Mouse (Mus musculus) limb, embryonic 13.5 days (tissue): Measurements from ENCODE around the gene Catsperg1. TPM values are rescaled to one million over a fixed set of nuclear protein-coding genes. Genes with fewer than 3 reads are reported as not detected.
"Not testable (repeated sequence)": the region's sequence is repeated elsewhere in the genome, so short reads cannot be mapped to it uniquely, and the experiment has no call there.

Experiments used
- ATAC-seq: fragments of 200-750 bp; cut with Nextera tagmentation; 2 replicates; pipeline ENCODE4 v1.8.0; 2017; ENCODE audit warnings: low read depth, moderate number of reproducible peaks, moderate TSS enrichment; ENCODE audit not compliant: low FRiP score
- H3K27ac ChIP-seq: fragments of 300-500 bp; sonication (generic); 2 replicates; pipeline ENCODE4 v1.5.1; 2015; ENCODE audit warnings: inconsistent platforms, mild to moderate bottlenecking, moderate library complexity
- H3K27me3 ChIP-seq: fragments of 300-500 bp; sonication (generic); 2 replicates; pipeline ENCODE4 v1.6.1; 2015; ENCODE audit warnings: mild to moderate bottlenecking, inconsistent platforms
- H3K36me3 ChIP-seq: fragments of 300-500 bp; sonication (generic); 2 replicates; pipeline ENCODE4 v1.6.1; 2015; ENCODE audit warnings: inconsistent platforms, mild to moderate bottlenecking, moderate library complexity
- H3K4me1 ChIP-seq: fragments of 300-500 bp; sonication (generic); 2 replicates; pipeline ENCODE4 v1.6.1; 2015; ENCODE audit warnings: inconsistent platforms
- H3K4me2 ChIP-seq: fragments of 300-500 bp; sonication (generic); replicated peaks from 2 replicates; pipeline ENCODE4 v1.6.1; 2015; ENCODE audit warnings: inconsistent platforms, mild to moderate bottlenecking, moderate library complexity
- H3K4me3 ChIP-seq: fragments of 300-500 bp; sonication (generic); 2 replicates; pipeline ENCODE4 v1.5.1; 2015; ENCODE audit warnings: moderate library complexity, mild to moderate bottlenecking, inconsistent platforms
- H3K9ac ChIP-seq: fragments of 300-500 bp; sonication (generic); 2 replicates; pipeline ENCODE4 v1.6.1; 2015; ENCODE audit warnings: mild to moderate bottlenecking, inconsistent platforms
- H3K9me3 ChIP-seq: fragments of 300-500 bp; sonication (generic); 2 replicates; pipeline ENCODE4 v1.6.1; 2016; ENCODE audit warnings: inconsistent platforms
- WGBS: fragments of 180-500 bp; shearing (Covaris S2); methylation state at CpG from one replicate; pipeline ENCODE4 v1.1.7; 2015; 5-methylcytosine and 5-hydroxymethylcytosine counted together
- polyA plus RNA-seq: library from polyadenylated mRNA; unstranded; fragments of >200 nt; fragmentation: Nextera tagmentation; extraction: Ambion mirVana; gene quantifications from 2 replicates; pipeline ENCODE4 v1.2.1, GENCODE M21; 2015

The Catsperg1 gene
- polyA plus RNA-seq, 1 experiment from 2014 or later, result 0.51 TPM

DNA sequence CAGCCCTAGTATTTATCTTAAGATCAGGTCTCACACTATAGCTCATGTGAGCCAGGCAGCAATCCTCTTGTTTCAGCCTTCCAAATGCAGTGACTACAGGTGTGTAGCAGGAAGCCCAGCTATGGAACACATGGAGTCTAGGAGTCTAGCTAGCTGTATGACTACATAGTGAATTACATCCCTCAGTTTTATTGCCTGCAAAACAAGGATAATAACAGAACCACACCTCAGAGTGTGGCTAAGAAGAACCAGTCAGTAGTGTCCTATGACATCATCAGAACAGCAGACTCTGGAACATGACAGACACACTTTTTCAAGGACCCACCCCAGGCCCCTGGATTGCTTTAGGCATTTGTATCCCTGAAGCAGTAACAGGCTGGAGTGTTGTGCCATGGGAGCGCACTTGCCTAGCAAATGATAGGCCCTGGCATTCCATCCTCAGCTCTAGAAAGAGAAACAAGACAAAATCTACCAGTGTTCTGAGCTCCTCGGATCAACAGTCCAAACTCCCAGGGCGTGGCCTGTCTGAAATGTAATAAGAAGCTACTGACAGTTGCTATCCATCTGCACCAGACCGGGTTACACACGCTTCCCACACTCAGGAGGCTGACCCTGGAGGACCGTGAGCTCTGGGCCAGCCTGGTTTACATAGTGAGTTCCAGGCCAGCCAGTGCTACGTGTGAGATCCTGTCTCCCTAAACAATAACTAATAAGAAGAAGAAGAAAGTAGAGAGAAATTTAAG, 67.0 kb downstream of the Catsperg1 start:
- no peak overlapping the region for H3K9ac ChIP-seq
- no peaks in the 10 kb centered on the region for H3K9me3 ChIP-seq
- H3K4me3 ChIP-seq, result no peak overlapping the region
- no peak for ATAC-seq
- 87% methylated on average over 7 of the region's 7 CpGs for WGBS
- H3K27ac ChIP-seq, result no peak overlapping the region
- H3K4me2 ChIP-seq, result no peak overlapping the region
- no peaks in the 10 kb centered on the region for H3K27me3 ChIP-seq
- no peaks in the 10 kb centered on the region for H3K36me3 ChIP-seq
- H3K4me1 ChIP-seq, result no peaks in the 10 kb centered on the region

DNA sequence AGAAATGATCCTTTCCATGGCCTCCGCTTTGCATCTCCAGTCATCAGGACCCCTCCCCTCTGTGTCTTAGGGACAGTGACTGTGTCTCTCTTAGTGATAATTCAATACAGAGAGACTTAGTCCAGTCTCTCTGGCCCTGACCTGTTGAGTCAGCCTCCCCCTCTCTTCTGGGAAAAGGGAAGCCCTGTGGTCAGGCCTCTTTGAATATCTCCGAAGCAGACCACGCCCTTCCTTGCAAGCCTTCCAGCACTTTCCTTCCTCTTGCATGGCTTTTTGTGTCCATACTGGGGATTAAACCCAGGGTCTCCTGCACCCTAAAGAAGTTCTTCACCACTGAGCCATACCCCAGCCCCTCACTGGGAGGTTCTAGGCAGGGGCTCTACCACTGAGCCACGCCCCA, 69.8 kb downstream of the Catsperg1 start:
- WGBS, result 87% methylated on average over 4 of the region's 4 CpGs
- no peaks in the 10 kb centered on the region for H3K36me3 ChIP-seq

DNA sequence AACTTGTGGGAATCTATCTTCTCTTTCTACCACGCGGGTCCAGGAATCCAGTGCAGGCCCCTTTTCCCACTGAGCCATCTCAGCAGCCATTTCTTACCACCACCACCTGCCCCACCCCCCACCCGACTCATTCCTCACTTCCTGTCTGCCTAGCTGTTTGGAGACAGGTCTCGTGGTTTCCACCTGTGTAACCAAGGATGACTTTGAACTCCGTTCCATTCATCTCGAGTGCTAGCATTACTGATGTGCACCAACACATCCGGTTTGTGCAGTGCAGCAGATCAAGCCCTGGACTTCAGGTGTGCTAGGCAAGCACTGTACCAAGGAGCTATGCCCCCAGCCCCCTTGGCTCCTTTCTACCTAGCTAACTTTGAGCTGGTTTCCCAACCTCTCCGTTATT, 72.4 kb downstream of the Catsperg1 start:
- Histone ChIP-seq H3K27ac (no peak overlapping the region), H3K9ac (no peak overlapping the region), H3K36me3 (no peaks in the 10 kb centered on the region), H3K4me2 (no peak overlapping the region), H3K27me3 (no peaks in the 10 kb centered on the region), H3K4me1 (no peaks in the 10 kb centered on the region), H3K4me3 (no peak overlapping the region), H3K9me3 (no peaks in the 10 kb centered on the region)
- no peak for ATAC-seq
- WGBS, result 79% methylated on average over 8 of the region's 8 CpGs

More for the DNA sequence above, 69.8 kb downstream of the Catsperg1 start:
- no peak overlapping the region for H3K9ac ChIP-seq
- H3K4me2 ChIP-seq, result no peak overlapping the region
- no peaks in the 10 kb centered on the region for H3K9me3 ChIP-seq
- ATAC-seq, result no peak
- H3K27me3 ChIP-seq, result no peaks in the 10 kb centered on the region
- H3K27ac ChIP-seq, result no peak overlapping the region
- no peaks in the 10 kb centered on the region for H3K4me1 ChIP-seq
- no peak overlapping the region for H3K4me3 ChIP-seq

DNA sequence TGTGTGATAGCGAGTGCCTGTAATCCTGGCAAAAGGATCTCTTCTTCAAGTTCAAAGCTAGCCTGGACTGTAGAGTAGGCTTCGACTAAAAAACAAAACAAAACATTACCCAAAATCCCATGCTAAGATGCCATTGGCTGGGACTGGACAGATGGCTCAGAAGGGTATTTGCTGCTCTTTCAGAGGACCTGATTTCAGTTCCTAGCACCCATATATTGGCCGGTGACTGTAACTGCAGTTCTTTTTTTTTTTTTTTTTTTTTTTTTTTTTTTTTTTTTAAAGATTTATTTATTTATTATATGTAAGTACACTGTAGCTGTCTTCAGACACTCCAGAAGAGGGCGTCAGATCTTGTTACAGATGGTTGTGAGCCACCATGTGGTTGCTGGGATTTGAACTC, 74.6 kb downstream of the Catsperg1 start:
- peaks cover 11% of the 10 kb centered on the region for H3K4me1 ChIP-seq
- 88% methylated on average over 3 of the region's 4 CpGs for WGBS
- not testable (repeated sequence) for ATAC-seq

DNA sequence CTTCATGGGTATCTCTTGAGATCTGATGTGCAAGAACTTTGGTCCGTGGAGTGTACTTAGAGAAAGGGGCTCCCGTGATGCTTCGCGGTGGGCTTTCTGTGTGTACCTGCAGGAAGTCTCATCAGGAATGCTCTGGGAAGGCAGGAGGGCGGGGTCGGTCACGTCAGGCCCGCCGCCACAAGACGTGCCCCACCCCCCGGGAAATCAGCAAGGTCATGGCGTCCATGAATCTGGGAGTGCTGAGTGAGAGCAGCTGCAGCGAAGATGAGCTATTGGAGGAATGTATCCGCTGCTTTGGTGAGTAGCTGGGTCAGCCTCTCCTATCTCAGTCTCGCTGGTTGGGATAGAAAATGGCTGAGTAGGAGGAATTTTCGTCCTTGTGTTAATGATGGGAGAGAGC, 76.4 kb downstream of the Catsperg1 start:
- no peak overlapping the region for H3K4me2 ChIP-seq
- no peak for ATAC-seq
- H3K4me3 ChIP-seq, result no peak overlapping the region
- peaks cover 7% of the 10 kb centered on the region for H3K27me3 ChIP-seq
- WGBS, result 55% methylated on average over 16 of the region's 16 CpGs
- H3K9ac ChIP-seq, result no peak overlapping the region
- H3K4me1 ChIP-seq, result peaks cover 12% of the 10 kb centered on the region
- no peaks in the 10 kb centered on the region for H3K9me3 ChIP-seq
- H3K27ac ChIP-seq, result no peak overlapping the region
- H3K36me3 ChIP-seq, result no peaks in the 10 kb centered on the region

More for the DNA sequence above, 74.6 kb downstream of the Catsperg1 start:
- H3K27ac ChIP-seq, H3K36me3 ChIP-seq, H3K4me3 ChIP-seq, H3K27me3 ChIP-seq, H3K9ac ChIP-seq, H3K9me3 ChIP-seq, H3K4me2 ChIP-seq: not testable (repeated sequence)

DNA sequence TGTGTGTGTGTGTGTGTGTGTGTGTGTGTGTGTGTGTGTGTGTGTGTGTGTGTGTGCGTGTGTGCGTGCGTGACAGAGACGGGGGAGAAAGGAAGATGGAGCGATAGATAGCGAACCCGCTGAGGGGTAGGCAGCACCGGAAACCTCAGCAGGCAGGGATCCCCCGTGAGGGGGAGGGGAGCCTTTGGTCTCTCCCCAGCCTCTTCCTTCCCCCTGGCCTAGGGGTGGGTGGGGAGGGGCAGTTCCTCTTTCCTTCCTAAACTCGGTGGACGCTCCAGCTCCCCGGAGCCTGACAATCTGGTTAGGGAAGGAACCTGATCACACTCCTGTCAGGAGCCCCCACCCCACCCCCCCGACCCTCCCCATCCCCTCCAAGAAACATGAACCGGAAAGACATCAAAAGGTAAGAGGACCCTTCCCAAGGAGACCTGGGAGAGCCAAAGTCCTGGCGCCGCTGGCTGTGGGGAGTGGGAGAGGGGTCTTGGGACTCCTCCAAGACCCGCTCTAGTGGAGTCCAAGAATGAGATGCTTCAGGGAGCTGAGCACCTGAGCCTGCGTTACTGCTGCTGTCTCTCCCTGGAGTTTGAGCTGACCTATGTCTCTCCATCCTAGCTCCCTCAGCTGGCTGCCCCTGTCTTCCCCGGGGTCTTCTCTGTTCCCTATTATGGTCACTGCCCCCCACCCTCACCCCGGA, 79.0 kb downstream of the Catsperg1 start, which contains the start of gene Rasgrp4:
TSS of gene Rasgrp4 (plus strand) at position 159 of the 694 bp plus-strand sequence.
- Histone ChIP-seq H3K4me3 (peak within 1 kb of the TSS; percentile 34), H3K9me3 (no peaks in the 10 kb centered on the region), H3K4me1 (peaks cover 12% of the 10 kb centered on the region), H3K27ac (no peak within 1 kb of the TSS), H3K4me2 (peak within 1 kb of the TSS; percentile 62), H3K36me3 (no peaks in the 10 kb centered on the region), H3K9ac (peak within 1 kb of the TSS; percentile 39), H3K27me3 (peaks cover 10% of the 10 kb centered on the region)
- ATAC-seq, result no peak
- WGBS, result 2% methylated on average over 15 of the region's 20 CpGs

DNA sequence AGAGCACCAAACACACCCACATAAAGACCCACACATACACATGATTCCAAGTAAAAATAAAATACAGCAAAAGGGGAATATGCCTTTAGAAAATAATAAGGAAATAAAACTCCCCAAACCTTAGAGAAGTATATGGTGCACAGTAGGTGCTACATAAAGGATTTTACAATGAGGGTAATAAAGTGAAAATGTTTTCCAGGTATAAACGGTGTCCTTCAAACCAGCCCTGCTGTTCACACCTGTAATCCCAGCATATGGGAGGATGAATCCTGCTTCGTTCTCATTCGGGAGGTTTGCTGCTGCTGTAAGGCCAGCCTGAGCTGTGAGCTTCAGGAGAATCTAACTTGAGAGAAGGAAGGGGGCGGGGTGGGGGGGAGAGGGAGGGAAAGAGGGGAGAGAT, 79.6 kb downstream of the Catsperg1 start:
- 5% methylated on average over 4 of the region's 4 CpGs for WGBS
- ATAC-seq, result no peak
- Histone ChIP-seq H3K4me1 (peaks cover 12% of the 10 kb centered on the region), H3K9ac (peak overlapping the region; percentile 39; the same call in 1 of the 2 replicates), H3K27me3 (peaks cover 10% of the 10 kb centered on the region), H3K27ac (no peak overlapping the region), H3K4me2 (peak overlapping the region; percentile 62), H3K9me3 (no peaks in the 10 kb centered on the region), H3K36me3 (no peaks in the 10 kb centered on the region), H3K4me3 (peak overlapping the region; percentile 34)

Other genes starting within 250 kb of the Catsperg1 start
- gene Eif3k, start 232.2 kb downstream of the Catsperg1 start, polyA plus RNA-seq, result 422 and 454 TPM in 2 replicates
- 9.5 and 10.0 TPM in 2 replicates for gene Map4k1, start 232.0 kb downstream of the Catsperg1 start, polyA plus RNA-seq
- gene Ryr1, start 88.9 kb downstream of the Catsperg1 start, polyA plus RNA-seq, result 7.9 and 8.5 TPM in 2 replicates
- gene Rasgrp4, start 79.2 kb downstream of the Catsperg1 start, polyA plus RNA-seq, result 0.56 and 0.69 TPM in 2 replicates
- 11.5 and 12.5 TPM in 2 replicates for gene Fam98c, start 57.8 kb downstream of the Catsperg1 start, polyA plus RNA-seq
- 0.47 and 0.50 TPM in 2 replicates for gene Ggn, start 43.8 kb downstream of the Catsperg1 start, polyA plus RNA-seq
- 4.2 and 4.4 TPM in 2 replicates for gene Spred3, start 43.6 kb downstream of the Catsperg1 start, polyA plus RNA-seq
- gene Psmd8, start 33.3 kb downstream of the Catsperg1 start, polyA plus RNA-seq, result 270 and 272 TPM in 2 replicates
- 1.9 and 2.3 TPM in 2 replicates for gene Kcnk6, start 18.5 kb upstream of the Catsperg1 start, polyA plus RNA-seq
- gene Yif1b, start 24.3 kb upstream of the Catsperg1 start, polyA plus RNA-seq, result 123 and 124 TPM in 2 replicates
- 1.7 and 2.0 TPM in 2 replicates for gene 2200002D01Rik, start 34.4 kb upstream of the Catsperg1 start, polyA plus RNA-seq
- gene Spint2, start 67.9 kb upstream of the Catsperg1 start, polyA plus RNA-seq, result 110 and 112 TPM in 2 replicates
- 5.8 and 7.5 TPM in 2 replicates for gene Ppp1r14a, start 75.3 kb upstream of the Catsperg1 start, polyA plus RNA-seq
- gene Dpf1, start 89.9 kb upstream of the Catsperg1 start, polyA plus RNA-seq, result 21.6 and 21.9 TPM in 2 replicates